Mouse (Mus musculus): ENCODE results near the gene Anp32b. TPM values are rescaled to one million over a fixed set of nuclear protein-coding genes. Genes with fewer than 3 reads are reported as not detected.

The Anp32b gene
- polyA plus RNA-seq (2015; fragmentation: Nextera tagmentation; extraction: Ambion mirVana), result 72.5 and 82.4 TPM in 2 replicates

GRCm38 (mm10) chr4:46450519-46451131 lies at the start of gene Anp32b:
Gene Anp32b, plus strand, starts transcription at chr4:46450902.
- Histone ChIP-seq H3K9ac (ENCODE audit: low read depth, low read length) (peak within 1 kb of the TSS; percentile 99), H3K27ac (ENCODE audit: low read depth, low read length) (peak within 1 kb of the TSS; percentile 98), H3K4me1 (ENCODE audit: control insufficient read depth, insufficient read depth, low read depth, low read length) (peaks cover 20% of the 10 kb centered on the region), H3K9me3 (ENCODE audit: control insufficient read depth, low read length) (no peaks in the 10 kb centered on the region), H3K36me3 (ENCODE audit: control insufficient read depth, insufficient read depth, low read length) (no peaks in the 10 kb centered on the region), H3K4me2 (ENCODE audit: low read length) (peak within 1 kb of the TSS; percentile 76), H3K27me3 (replicated peaks; ENCODE audit: control insufficient read depth, insufficient read depth, low read length) (no peaks in the 10 kb centered on the region), H3K4me3 (ENCODE audit: low read length) (peak within 1 kb of the TSS; percentile 96)
- under 1% methylated on average over 43 of the region's 66 CpGs for WGBS
- ATAC-seq, result peak; percentile 95

GRCm38 (mm10) chr4:46404042-46404795 lies 46.5 kb upstream of the Anp32b start:
- no peaks in the 10 kb centered on the region for H3K36me3 ChIP-seq (ENCODE audit: control insufficient read depth, insufficient read depth, low read length)
- 82% methylated on average over 6 of the region's 6 CpGs for WGBS
- no peak overlapping the region for H3K4me2 ChIP-seq (ENCODE audit: low read length)
- no peaks in the 10 kb centered on the region for H3K27me3 ChIP-seq (replicated peaks; ENCODE audit: control insufficient read depth, insufficient read depth, low read length)
- H3K4me1 ChIP-seq (ENCODE audit: control insufficient read depth, insufficient read depth, low read depth, low read length), result no peaks in the 10 kb centered on the region
- no peak for ATAC-seq
- no peak overlapping the region for H3K4me3 ChIP-seq (ENCODE audit: low read length)
- H3K9ac ChIP-seq (ENCODE audit: low read depth, low read length), result no peak overlapping the region
- no peaks in the 10 kb centered on the region for H3K9me3 ChIP-seq (ENCODE audit: control insufficient read depth, low read length)
- H3K27ac ChIP-seq (ENCODE audit: low read depth, low read length), result no peak overlapping the region

- no peak overlapping the region for H3K4me2 ChIP-seq (ENCODE audit: low read length)
- H3K4me1 ChIP-seq (ENCODE audit: control insufficient read depth, insufficient read depth, low read depth, low read length), result no peaks in the 10 kb centered on the region
- no peaks in the 10 kb centered on the region for H3K36me3 ChIP-seq (ENCODE audit: control insufficient read depth, insufficient read depth, low read length)
- no peak overlapping the region for H3K9ac ChIP-seq (ENCODE audit: low read depth, low read length)
- 88% methylated on average over 8 of the region's 8 CpGs for WGBS
- no peaks in the 10 kb centered on the region for H3K27me3 ChIP-seq (replicated peaks; ENCODE audit: control insufficient read depth, insufficient read depth, low read length)
- no peak for ATAC-seq
- no peak overlapping the region for H3K4me3 ChIP-seq (ENCODE audit: low read length)
- no peak overlapping the region for H3K27ac ChIP-seq (ENCODE audit: low read depth, low read length)
- H3K9me3 ChIP-seq (ENCODE audit: control insufficient read depth, low read length), result no peaks in the 10 kb centered on the region
These were observed 43.6 kb upstream of the Anp32b start for GRCm38 (mm10) chr4:46406966-46407703.

- no peak overlapping the region for H3K9ac ChIP-seq (ENCODE audit: low read depth, low read length)
- H3K27ac ChIP-seq (ENCODE audit: low read depth, low read length), result no peak overlapping the region
- H3K9me3 ChIP-seq (ENCODE audit: control insufficient read depth, low read length), result no peaks in the 10 kb centered on the region
- H3K27me3 ChIP-seq (replicated peaks; ENCODE audit: control insufficient read depth, insufficient read depth, low read length), result no peaks in the 10 kb centered on the region
- no peak overlapping the region for H3K4me3 ChIP-seq (ENCODE audit: low read length)
- H3K36me3 ChIP-seq (ENCODE audit: control insufficient read depth, insufficient read depth, low read length), result no peaks in the 10 kb centered on the region
- no peak overlapping the region for H3K4me2 ChIP-seq (ENCODE audit: low read length)
- ATAC-seq, result no peak
- no peaks in the 10 kb centered on the region for H3K4me1 ChIP-seq (ENCODE audit: control insufficient read depth, insufficient read depth, low read depth, low read length)
- WGBS, result 89% methylated on average over 5 of the region's 5 CpGs
These were observed 40.0 kb upstream of the Anp32b start for GRCm38 (mm10) chr4:46410677-46411076.

- WGBS, result 83% methylated on average over 6 of the region's 6 CpGs
- Histone ChIP-seq H3K4me2 (ENCODE audit: low read length) (no peak overlapping the region), H3K27ac (ENCODE audit: low read depth, low read length) (no peak overlapping the region)
These were observed 39.2 kb upstream of the Anp32b start for GRCm38 (mm10) chr4:46411489-46411888.

GRCm38 (mm10) chr4:46412113-46412512 lies 38.6 kb upstream of the Anp32b start:
- 74% methylated on average over 1 of the region's 1 CpGs for WGBS
- no peak for ATAC-seq
- Histone ChIP-seq H3K4me3 (ENCODE audit: low read length) (no peak overlapping the region), H3K4me2 (ENCODE audit: low read length) (no peak overlapping the region), H3K27me3 (replicated peaks; ENCODE audit: control insufficient read depth, insufficient read depth, low read length) (no peaks in the 10 kb centered on the region), H3K9ac (ENCODE audit: low read depth, low read length) (no peak overlapping the region), H3K9me3 (ENCODE audit: control insufficient read depth, low read length) (no peaks in the 10 kb centered on the region), H3K27ac (ENCODE audit: low read depth, low read length) (no peak overlapping the region), H3K4me1 (ENCODE audit: control insufficient read depth, insufficient read depth, low read depth, low read length) (no peaks in the 10 kb centered on the region), H3K36me3 (ENCODE audit: control insufficient read depth, insufficient read depth, low read length) (no peaks in the 10 kb centered on the region)

More at GRCm38 (mm10) chr4:46411489-46411888, 39.2 kb upstream of the Anp32b start:
- Histone ChIP-seq H3K27me3 (replicated peaks; ENCODE audit: control insufficient read depth, insufficient read depth, low read length) (no peaks in the 10 kb centered on the region), H3K9ac (ENCODE audit: low read depth, low read length) (no peak overlapping the region), H3K9me3 (ENCODE audit: control insufficient read depth, low read length) (no peaks in the 10 kb centered on the region), H3K4me1 (ENCODE audit: control insufficient read depth, insufficient read depth, low read depth, low read length) (no peaks in the 10 kb centered on the region), H3K36me3 (ENCODE audit: control insufficient read depth, insufficient read depth, low read length) (no peaks in the 10 kb centered on the region), H3K4me3 (ENCODE audit: low read length) (no peak overlapping the region)
- no peak for ATAC-seq

- H3K27me3 ChIP-seq (replicated peaks; ENCODE audit: control insufficient read depth, insufficient read depth, low read length), result no peaks in the 10 kb centered on the region
- no peaks in the 10 kb centered on the region for H3K36me3 ChIP-seq (ENCODE audit: control insufficient read depth, insufficient read depth, low read length)
- WGBS, result 84% methylated on average over 7 of the region's 7 CpGs
- no peaks in the 10 kb centered on the region for H3K4me1 ChIP-seq (ENCODE audit: control insufficient read depth, insufficient read depth, low read depth, low read length)
- no peak within 1 kb of the TSS for H3K4me2 ChIP-seq (ENCODE audit: low read length)
- H3K9me3 ChIP-seq (ENCODE audit: control insufficient read depth, low read length), result no peaks in the 10 kb centered on the region
- H3K9ac ChIP-seq (ENCODE audit: low read depth, low read length), result no peak within 1 kb of the TSS
- no peak within 1 kb of the TSS for H3K27ac ChIP-seq (ENCODE audit: low read depth, low read length)
- H3K4me3 ChIP-seq (ENCODE audit: low read length), result no peak within 1 kb of the TSS
- ATAC-seq, result no peak
These were observed 37.3 kb upstream of the Anp32b start, which contains the start of gene Hemgn for GRCm38 (mm10) chr4:46413406-46413805. Gene Hemgn, minus strand, starts transcription at chr4:46413506.

GRCm38 (mm10) chr4:46417491-46417890 lies 33.2 kb upstream of the Anp32b start:
- H3K4me1 ChIP-seq (ENCODE audit: control insufficient read depth, insufficient read depth, low read depth, low read length), result no peaks in the 10 kb centered on the region
- WGBS, result 65% methylated on average over 3 of the region's 3 CpGs
- no peaks in the 10 kb centered on the region for H3K27me3 ChIP-seq (replicated peaks; ENCODE audit: control insufficient read depth, insufficient read depth, low read length)
- H3K36me3 ChIP-seq (ENCODE audit: control insufficient read depth, insufficient read depth, low read length), result no peaks in the 10 kb centered on the region
- H3K4me3 ChIP-seq (ENCODE audit: low read length), result no peak overlapping the region
- no peak for ATAC-seq
- no peak overlapping the region for H3K4me2 ChIP-seq (ENCODE audit: low read length)
- no peak overlapping the region for H3K27ac ChIP-seq (ENCODE audit: low read depth, low read length)
- H3K9ac ChIP-seq (ENCODE audit: low read depth, low read length), result no peak overlapping the region
- no peaks in the 10 kb centered on the region for H3K9me3 ChIP-seq (ENCODE audit: control insufficient read depth, low read length)

- Histone ChIP-seq H3K4me2 (ENCODE audit: low read length) (no peak overlapping the region), H3K4me3 (ENCODE audit: low read length) (no peak overlapping the region), H3K4me1 (ENCODE audit: control insufficient read depth, insufficient read depth, low read depth, low read length) (no peaks in the 10 kb centered on the region), H3K9me3 (ENCODE audit: control insufficient read depth, low read length) (no peaks in the 10 kb centered on the region), H3K27me3 (replicated peaks; ENCODE audit: control insufficient read depth, insufficient read depth, low read length) (no peaks in the 10 kb centered on the region), H3K27ac (ENCODE audit: low read depth, low read length) (no peak overlapping the region), H3K9ac (ENCODE audit: low read depth, low read length) (no peak overlapping the region), H3K36me3 (ENCODE audit: control insufficient read depth, insufficient read depth, low read length) (no peaks in the 10 kb centered on the region)
- WGBS, result 87% methylated on average over 9 of the region's 9 CpGs
- ATAC-seq, result no peak
These were observed 31.9 kb upstream of the Anp32b start for GRCm38 (mm10) chr4:46418851-46419250.
